Comparison of ENCODE assay signal across 24 mouse cellular contexts in genomic region chr14:85333277-85333676, GRCm38 (mm10).
A peak's percentile ranks its signal among the peaks of the same experiment; 100 is the strongest.
DNase-seq lines count a peak whose midpoint lies in the region; ATAC-seq and TF ChIP-seq lines count a peak whose summit lies in the region.
"Had no signal": no experiment of that assay in that cellular context is flagged by ENCODE, and none has a peak within 500 bp of the region (broad histone marks: within the 10 kb centered on the region; RNA-seq: fewer than 3 reads in every experiment).

No protein-coding gene starts in this region.

- no peaks in the 10 kb centered on the region for H3K27me3 ChIP-seq in kidney, embryonic 15.5 days
- no peaks in the 10 kb centered on the region for H3K27me3 ChIP-seq in kidney, postnatal 0 days (ENCODE audit: insufficient read depth, low read length)
- H3K27me3 ChIP-seq: CH12.LX; embryonic facial prominence, embryonic 12.5 days; forebrain, embryonic 13.5 days; forebrain, embryonic 15.5 days; Patski had no signal

- H3K36me3 ChIP-seq in kidney, embryonic 15.5 days: no peaks in the 10 kb centered on the region
- H3K36me3 ChIP-seq in kidney, postnatal 0 days (ENCODE audit: insufficient read depth, low read length): no peaks in the 10 kb centered on the region
- H3K36me3 ChIP-seq: embryonic facial prominence, embryonic 10.5 days; embryonic facial prominence, embryonic 12.5 days; forebrain, embryonic 15.5 days; G1E had no signal

- H3K9ac ChIP-seq in kidney, embryonic 15.5 days: no peak overlapping the region
- no peak overlapping the region for H3K9ac ChIP-seq in kidney, postnatal 0 days (ENCODE audit: low read depth, low read length)
- H3K9ac ChIP-seq: embryonic facial prominence, embryonic 12.5 days; forebrain, embryonic 13.5 days; forebrain, embryonic 15.5 days; forebrain, postnatal 0 days had no signal

- H3K27ac ChIP-seq in kidney, embryonic 15.5 days: no peak overlapping the region
- H3K27ac ChIP-seq in kidney, postnatal 0 days: no peak overlapping the region
- H3K27ac ChIP-seq: embryonic facial prominence, embryonic 10.5 days; embryonic facial prominence, embryonic 12.5 days; forebrain, embryonic 13.5 days; forebrain, embryonic 15.5 days had no signal

- ATAC-seq in kidney, embryonic 15.5 days (replicated peaks; ENCODE audit: low FRiP score): peak; percentile 87
- peak; percentile 52; the same call in 1 of the 2 replicates for ATAC-seq in kidney, postnatal 0 days (replicated peaks; ENCODE audit: low FRiP score, low read depth)
- ATAC-seq: activated CD4-positive, CD25-positive, alpha-beta regulatory T cell, adult 4 months; CD4-positive, CD25-positive, alpha-beta regulatory T cell, adult 4 months; forebrain, embryonic 13.5 days; forebrain, embryonic 15.5 days; forebrain, postnatal 0 days; Patski had no signal

- H3K4me2 ChIP-seq in kidney, embryonic 15.5 days: no peak overlapping the region
- no peak overlapping the region for H3K4me2 ChIP-seq in kidney, postnatal 0 days (ENCODE audit: low read length)
- H3K4me2 ChIP-seq: embryonic facial prominence, embryonic 12.5 days; forebrain, embryonic 13.5 days; forebrain, embryonic 15.5 days had no signal

- peak; percentile 3 to 11 for DNase-seq in cerebellum, postnatal 10 days
- no peak for DNase-seq in cerebellum, adult 11-12 months
- DNase-seq in kidney, postnatal 4 days: no peak
- DNase-seq in kidney, postnatal 0 days (ENCODE audit: low spot score): peak; percentile 49
- no peak for DNase-seq in kidney, postnatal 36 days
- DNase-seq: adrenal gland, adult 8-10 months; adrenal gland, postnatal 14 days; adrenal gland, postnatal 36 days; B cell, adult 2 months; cerebellum, adult 18-20 months; cerebellum, adult 8-10 months; cerebellum, adult 9-11 months; cerebellum, postnatal 25 days; forebrain, postnatal 0 days had no signal

- 25% methylated on average over 3 of the region's 3 CpGs for WGBS in kidney, embryonic 15.5 days
- 18% methylated on average over 3 of the region's 3 CpGs for WGBS in kidney, postnatal 0 days

- no peak overlapping the region for H3K4me3 ChIP-seq in kidney, embryonic 15.5 days (replicated peaks)
- no peak overlapping the region for H3K4me3 ChIP-seq in kidney, postnatal 0 days (replicated peaks; ENCODE audit: low read depth, low read length)
- H3K4me3 ChIP-seq: embryonic facial prominence, embryonic 10.5 days; embryonic facial prominence, embryonic 12.5 days; forebrain, embryonic 13.5 days; forebrain, embryonic 15.5 days had no signal

- TF ChIP-seq CTCF in kidney, postnatal 0 days (IDR thresholded peaks at IDR 0.05; ENCODE audit: low read depth): no peak

- no peaks in the 10 kb centered on the region for H3K4me1 ChIP-seq in kidney, embryonic 15.5 days
- no peaks in the 10 kb centered on the region for H3K4me1 ChIP-seq in kidney, postnatal 0 days (replicated peaks; ENCODE audit: insufficient read depth, low read length)
- H3K4me1 ChIP-seq: embryonic facial prominence, embryonic 10.5 days; embryonic facial prominence, embryonic 12.5 days; forebrain, embryonic 13.5 days; forebrain, embryonic 15.5 days had no signal

- H3K9me3 ChIP-seq in kidney, embryonic 15.5 days (replicated peaks): no peaks in the 10 kb centered on the region
- H3K9me3 ChIP-seq in kidney, postnatal 0 days (replicated peaks; ENCODE audit: low read length): no peaks in the 10 kb centered on the region
- H3K9me3 ChIP-seq: embryonic facial prominence, embryonic 10.5 days; embryonic facial prominence, embryonic 12.5 days; forebrain, embryonic 13.5 days; forebrain, embryonic 15.5 days had no signal

Comparison
In these comparisons a context has a peak if more than half of its experiments do, and no peak if none do; other contexts are left out.
1. DNase-seq: peak in cerebellum, postnatal 10 days (2 of 2) and kidney, postnatal 0 days (single experiment); none in cerebellum, adult 11-12 months (single experiment), kidney, postnatal 4 days (0 of 2) and kidney, postnatal 36 days (0 of 2).